Mouse (Mus musculus) brain, embryonic 18.5 days (tissue): ENCODE data around the gene Exoc6.
A peak's percentile ranks its signal among the peaks of the same experiment; 100 is the strongest.

Source experiments
- DNase-seq: peaks from one replicate; pipeline ENCODE4 v3.0.0-alpha.2; 2012; ENCODE audit warnings: low read depth, low spot score

The Exoc6 gene

GRCm38 (mm10) chr19:37574802-37575201 lies 24.6 kb downstream of the Exoc6 start:
- no peak for DNase-seq

GRCm38 (mm10) chr19:37579607-37580006 lies 29.4 kb downstream of the Exoc6 start:
- DNase-seq, result no peak

GRCm38 (mm10) chr19:37580438-37580837 lies 30.2 kb downstream of the Exoc6 start:
- DNase-seq, result no peak

GRCm38 (mm10) chr19:37585210-37585609 lies 35.0 kb downstream of the Exoc6 start:
- no peak for DNase-seq

GRCm38 (mm10) chr19:37585684-37586083 lies 35.5 kb downstream of the Exoc6 start:
- DNase-seq, result no peak

- no peak for DNase-seq
These were observed 40.3 kb downstream of the Exoc6 start for GRCm38 (mm10) chr19:37590544-37590943.

- peak; percentile 54 for DNase-seq
These were observed 52.0 kb downstream of the Exoc6 start for GRCm38 (mm10) chr19:37601968-37602848.

GRCm38 (mm10) chr19:37609991-37610390 lies 59.8 kb downstream of the Exoc6 start:
- DNase-seq, result no peak

GRCm38 (mm10) chr19:37612893-37613292 lies 62.7 kb downstream of the Exoc6 start:
- no peak for DNase-seq

- DNase-seq, result no peak
These were observed 64.9 kb downstream of the Exoc6 start for GRCm38 (mm10) chr19:37615039-37615630.

- no peak for DNase-seq
These were observed 97.8 kb downstream of the Exoc6 start for GRCm38 (mm10) chr19:37647994-37648393.

- DNase-seq, result no peak
These were observed 100.3 kb downstream of the Exoc6 start for GRCm38 (mm10) chr19:37650526-37650925.

GRCm38 (mm10) chr19:37654012-37654411 lies 103.8 kb downstream of the Exoc6 start:
- DNase-seq, result no peak

- DNase-seq, result no peak
These were observed 106.2 kb downstream of the Exoc6 start for GRCm38 (mm10) chr19:37656441-37656840.

GRCm38 (mm10) chr19:37665256-37665655 lies 115.0 kb downstream of the Exoc6 start:
- DNase-seq, result no peak

GRCm38 (mm10) chr19:37667855-37668594 lies 117.8 kb downstream of the Exoc6 start:
- DNase-seq, result no peak

GRCm38 (mm10) chr19:37668657-37669056 lies 118.4 kb downstream of the Exoc6 start:
- DNase-seq, result no peak

GRCm38 (mm10) chr19:37669486-37669885 lies 119.3 kb downstream of the Exoc6 start:
- DNase-seq, result no peak

- no peak for DNase-seq
These were observed 123.2 kb downstream of the Exoc6 start for GRCm38 (mm10) chr19:37673393-37673792.

GRCm38 (mm10) chr19:37685281-37685680 lies 135.1 kb downstream of the Exoc6 start, which contains the start of gene Cyp26c1:
Cyp26c1 (plus strand) TSS chr19:37685581.
- no peak for DNase-seq

- DNase-seq, result no peak
These were observed 136.1 kb downstream of the Exoc6 start for GRCm38 (mm10) chr19:37686347-37686746.
